In the genomic region with DNA sequence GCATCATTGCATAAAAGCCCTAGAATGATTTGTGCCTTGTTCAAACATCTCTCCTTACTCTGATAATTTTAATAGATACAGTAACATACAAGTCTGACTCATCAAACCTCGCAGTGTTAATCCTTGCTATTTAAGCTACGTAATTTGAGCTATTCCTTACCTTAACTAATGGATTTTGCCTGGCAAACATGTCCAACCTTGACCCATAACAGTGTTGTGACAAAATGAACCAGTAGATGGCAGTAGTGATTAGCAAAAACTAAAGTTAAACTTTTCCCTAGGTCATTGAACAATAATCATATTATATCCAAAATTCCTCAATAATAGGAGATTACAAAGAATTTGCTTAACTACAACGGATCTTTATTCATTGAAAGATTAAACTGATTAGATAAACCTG, we compare ENCODE assay signal across 9 mouse cellular contexts.
DNase-seq lines count a peak whose midpoint lies in the region; ATAC-seq and TF ChIP-seq lines count a peak whose summit lies in the region.
"Had no signal": no experiment of that assay in that cellular context is flagged by ENCODE, and none has a peak within 500 bp of the region (broad histone marks: within the 10 kb centered on the region; RNA-seq: fewer than 3 reads in every experiment).

No protein-coding gene starts in this region.

- H3K27me3 ChIP-seq in MEL (ENCODE audit: control insufficient read depth in 1 of 2, insufficient read depth in 2 of 2, low read length in 2 of 2): no peaks in the 10 kb centered on the region
- H3K27me3 ChIP-seq in heart, embryonic 10.5 days (ENCODE audit: insufficient read depth, poor library complexity, severe bottlenecking): no peaks in the 10 kb centered on the region
- H3K27me3 ChIP-seq: embryonic facial prominence, embryonic 13.5 days; neural tube, embryonic 12.5 days had no signal

- peak; percentile 76 for TF ChIP-seq CTCF in left cerebral cortex, adult 2 months (IDR thresholded peaks at IDR 0.05)
- TF ChIP-seq CTCF in MEL (IDR thresholded peaks at IDR 0.05 in 2 of 3, conservative IDR thresholded peaks at IDR 0.05 in 1 of 3; ENCODE audit: control insufficient read depth in 1 of 3, insufficient read depth in 1 of 3, low read depth in 2 of 3, low read length in 3 of 3, poor library complexity in 1 of 3, severe bottlenecking in 1 of 3): peak; percentile 17 to 72 (median 36); a peak in 5 of 6 replicates
- no peak for TF ChIP-seq CTCF in brain, embryonic 14.5 days (IDR thresholded peaks at IDR 0.05; ENCODE audit: borderline replicate concordance, extremely low read depth, insufficient read depth, insufficient read length)

- no peak overlapping the region for H3K27ac ChIP-seq in left cerebral cortex, adult 2 months
- no peak overlapping the region for H3K27ac ChIP-seq in MEL (ENCODE audit: control insufficient read depth, low read depth, low read length)
- H3K27ac ChIP-seq in heart, embryonic 10.5 days: no peak overlapping the region
- H3K27ac ChIP-seq: embryonic facial prominence, embryonic 13.5 days; neural tube, embryonic 12.5 days had no signal

- no peaks in the 10 kb centered on the region for H3K4me1 ChIP-seq in MEL (ENCODE audit: control insufficient read depth in 1 of 2, insufficient read depth in 2 of 2, low read length in 2 of 2)
- no peaks in the 10 kb centered on the region for H3K4me1 ChIP-seq in heart, embryonic 10.5 days
- H3K4me1 ChIP-seq: embryonic facial prominence, embryonic 13.5 days; neural tube, embryonic 12.5 days had no signal

- DNase-seq in left cerebral cortex, adult 2 months (ENCODE audit: extremely low spot score in 1 of 2, low spot score in 2 of 2): no peak
- no peak for DNase-seq in left cerebral cortex, adult 9 months (ENCODE audit: low spot score in 2 of 2)
- peak; percentile 49 for DNase-seq in MEL (ENCODE audit: low read depth, low spot score)
- peak; percentile 67 for DNase-seq in brain, embryonic 14.5 days (ENCODE audit: low read depth)
- no peak for DNase-seq in heart, embryonic 10.5 days (ENCODE audit: low spot score)
- DNase-seq in adrenal gland, postnatal 4 days (ENCODE audit: low spot score in 2 of 2): no peak

- peak; percentile 94 for TF ChIP-seq RAD21 in MEL (IDR thresholded peaks at IDR 0.05; ENCODE audit: low read depth, low read length)

- TF ChIP-seq EP300 in MEL (IDR thresholded peaks at IDR 0.05; ENCODE audit: low read depth in 1 of 2, low read length in 2 of 2): no peak

- WGBS in heart, embryonic 10.5 days: 20% methylated on average over 3 of the region's 3 CpGs

- no peaks in the 10 kb centered on the region for H3K36me3 ChIP-seq in MEL (ENCODE audit: control insufficient read depth in 1 of 2, insufficient read depth in 2 of 2, low read length in 2 of 2)
- H3K36me3 ChIP-seq in heart, embryonic 10.5 days: no peaks in the 10 kb centered on the region
- H3K36me3 ChIP-seq: embryonic facial prominence, embryonic 13.5 days; neural tube, embryonic 12.5 days had no signal

- no peaks in the 10 kb centered on the region for H3K9me3 ChIP-seq in MEL (replicated peaks; ENCODE audit: insufficient read depth, low read length)
- no peaks in the 10 kb centered on the region for H3K9me3 ChIP-seq in heart, embryonic 10.5 days
- H3K9me3 ChIP-seq: embryonic facial prominence, embryonic 13.5 days; neural tube, embryonic 12.5 days had no signal

- intact Hi-C loops in left cerebral cortex, adult 2 months (cut with DNase I): no loop called here

- no peak for TF ChIP-seq POLR2A in MEL (IDR thresholded peaks at IDR 0.05; ENCODE audit: control insufficient read depth in 1 of 2, insufficient read depth in 1 of 2, low read depth in 1 of 2, low read length in 2 of 2, poor library complexity in 1 of 2)
- TF ChIP-seq POLR2A in brain, embryonic 14.5 days (IDR thresholded peaks at IDR 0.05; ENCODE audit: borderline replicate concordance, extremely low read depth, insufficient read depth, insufficient read length, poor library complexity, severe bottlenecking): no peak

- H3K4me3 ChIP-seq in left cerebral cortex, adult 2 months: no peak overlapping the region
- H3K4me3 ChIP-seq in MEL (ENCODE audit: control insufficient read depth in 1 of 2, insufficient read depth in 1 of 2, low read depth in 2 of 2, low read length in 2 of 2): no peak overlapping the region
- H3K4me3 ChIP-seq in heart, embryonic 10.5 days: no peak overlapping the region
- H3K4me3 ChIP-seq: embryonic facial prominence, embryonic 13.5 days; neural tube, embryonic 12.5 days had no signal

- no peaks in the 10 kb centered on the region for H3K79me2 ChIP-seq in MEL (ENCODE audit: control insufficient read depth, insufficient read depth, low read length, poor library complexity)

- no peak overlapping the region for H3K9ac ChIP-seq in MEL (ENCODE audit: control insufficient read depth, low read depth, low read length, poor library complexity, severe bottlenecking)
- H3K9ac ChIP-seq: embryonic facial prominence, embryonic 13.5 days; neural tube, embryonic 12.5 days had no signal

- ATAC-seq in megakaryocyte, adult 5-6 weeks (ENCODE audit: poor library complexity, severe bottlenecking): peak; percentile 49; the same call in 1 of the 2 replicates

TF ChIP-seq in MEL, 35 proteins besides CTCF, POLR2A, EP300 and RAD21:
- TF ChIP-seq ZNF384 (IDR thresholded peaks at IDR 0.05; ENCODE audit: low read depth, low read length) (no peak), UBTF (IDR thresholded peaks at IDR 0.05; ENCODE audit: borderline replicate concordance, insufficient read depth, low read depth, low read length) (no peak), MXI1 (IDR thresholded peaks at IDR 0.05; ENCODE audit: low read depth, low read length) (no peak), GATA1 (IDR thresholded peaks at IDR 0.05; ENCODE audit: low read depth, low read length) (no peak), GABPA (IDR thresholded peaks at IDR 0.05; ENCODE audit: low read depth, low read length) (no peak), SMC3 (IDR thresholded peaks at IDR 0.05; ENCODE audit: low read depth, low read length) (peak; percentile 77), MEF2A (IDR thresholded peaks at IDR 0.05; ENCODE audit: extremely low read depth, insufficient replicate concordance, low read depth, low read length, poor library complexity, severe bottlenecking) (no peak), ZC3H11A (IDR thresholded peaks at IDR 0.05; ENCODE audit: low read depth, low read length) (peak; percentile 83), KAT2A (conservative IDR thresholded peaks at IDR 0.05; ENCODE audit: low read depth, low read length) (no peak), TAL1 (IDR thresholded peaks at IDR 0.05; ENCODE audit: low read length) (no peak), CHD2 (IDR thresholded peaks at IDR 0.05; ENCODE audit: low read length) (no peak), POLR2AphosphoS5 (IDR thresholded peaks at IDR 0.05; ENCODE audit: borderline replicate concordance, low read depth, low read length) (no peak), USF1 (IDR thresholded peaks at IDR 0.05; ENCODE audit: low read depth, low read length) (no peak), TBP (IDR thresholded peaks at IDR 0.05; ENCODE audit: low read depth, low read length) (no peak), E2F4 (IDR thresholded peaks at IDR 0.05; ENCODE audit: borderline replicate concordance, low read depth, low read length) (no peak), CHD1 (IDR thresholded peaks at IDR 0.05; ENCODE audit: low read depth, low read length) (no peak), HCFC1 (IDR thresholded peaks at IDR 0.05; ENCODE audit: low read depth, low read length) (no peak), MAZ (IDR thresholded peaks at IDR 0.05; ENCODE audit: low read depth, low read length) (no peak)

Comparison
In these comparisons a context has a peak if more than half of its experiments do, and no peak if none do; other contexts are left out.
1. DNase-seq: peak in MEL (single experiment) and brain, embryonic 14.5 days (single experiment); none in left cerebral cortex, adult 2 months (0 of 2), left cerebral cortex, adult 9 months (0 of 2), heart, embryonic 10.5 days (single experiment) and adrenal gland, postnatal 4 days (0 of 2).